Mouse (Mus musculus): ENCODE results near the gene Atrn. TPM values are rescaled to one million over a fixed set of nuclear protein-coding genes. Genes with fewer than 3 reads are reported as not detected.
A peak's percentile ranks its signal among the peaks of the same experiment; 100 is the strongest.
"Not testable (repeated sequence)": the region's sequence is repeated elsewhere in the genome, so short reads cannot be mapped to it uniquely, and the experiment has no call there.

The Atrn gene
- polyA plus RNA-seq, 1 experiment: 55.7 TPM

DNA sequence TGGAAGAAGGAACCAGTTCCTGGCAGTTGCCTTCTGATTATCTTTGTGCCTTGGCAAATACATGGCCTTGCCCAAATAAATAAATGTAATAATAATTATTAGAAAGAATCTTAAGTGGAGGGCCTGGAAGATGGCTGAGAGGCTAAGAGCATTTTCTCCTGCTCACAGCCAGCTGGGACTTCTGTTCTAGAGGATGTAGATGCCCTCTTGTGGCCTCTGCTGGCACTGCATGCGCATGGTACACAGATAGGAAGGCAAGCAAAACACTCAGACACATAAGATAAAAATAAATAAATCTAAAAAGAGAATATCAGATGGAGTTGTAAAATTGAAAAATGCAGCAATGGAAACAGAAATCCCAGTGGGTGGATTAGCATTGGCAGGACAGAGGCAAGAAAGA, 44.3 kb downstream of the Atrn start:
- DNase-seq (ENCODE audit: extremely low spot score in 1 of 2, low spot score in 1 of 2): peak; percentile 89 to 98

DNA sequence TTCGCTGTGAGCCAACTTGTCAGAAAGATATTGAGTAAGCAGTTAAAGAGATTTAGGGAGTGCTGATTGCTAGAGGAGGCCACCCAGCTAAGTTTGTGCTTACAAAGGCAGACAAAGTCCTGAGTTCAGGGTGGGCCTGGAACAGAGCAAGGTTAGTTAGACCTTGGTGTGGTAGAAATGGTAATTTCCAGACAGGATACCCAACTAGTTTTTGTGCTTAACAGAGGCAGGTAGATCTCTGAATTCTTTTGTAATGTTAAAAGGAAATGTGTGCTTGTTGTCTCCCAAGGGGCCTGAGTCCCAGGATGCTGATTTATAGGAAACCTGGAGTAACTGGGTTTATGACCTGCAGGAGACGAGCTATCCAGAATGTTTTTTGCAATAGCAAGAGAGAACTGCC, 52.6 kb downstream of the Atrn start:
- DNase-seq (ENCODE audit: extremely low spot score in 1 of 2, low spot score in 1 of 2): no peak

DNA sequence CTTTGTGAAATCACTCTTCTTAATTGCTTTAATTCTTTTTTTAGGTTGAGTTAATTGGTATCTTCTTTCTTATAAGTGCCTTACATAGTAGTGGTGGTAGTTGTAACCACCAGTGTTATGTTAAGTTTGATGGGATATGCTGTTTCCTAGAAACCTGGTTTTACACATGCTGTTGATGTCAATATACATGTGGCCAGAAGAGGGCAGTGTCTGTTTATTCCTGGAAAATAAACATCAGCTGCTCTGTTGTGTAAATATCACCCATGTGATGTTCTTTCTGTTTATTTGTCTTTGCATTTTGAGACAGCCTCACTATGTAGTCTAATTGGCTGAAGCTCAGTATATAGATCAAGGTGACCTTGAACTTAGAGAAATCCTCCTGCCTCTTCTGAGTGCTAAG, 55.6 kb downstream of the Atrn start:
- DNase-seq (ENCODE audit: extremely low spot score in 1 of 2, low spot score in 1 of 2): peak in 1 of 2 experiments; percentile 48

DNA sequence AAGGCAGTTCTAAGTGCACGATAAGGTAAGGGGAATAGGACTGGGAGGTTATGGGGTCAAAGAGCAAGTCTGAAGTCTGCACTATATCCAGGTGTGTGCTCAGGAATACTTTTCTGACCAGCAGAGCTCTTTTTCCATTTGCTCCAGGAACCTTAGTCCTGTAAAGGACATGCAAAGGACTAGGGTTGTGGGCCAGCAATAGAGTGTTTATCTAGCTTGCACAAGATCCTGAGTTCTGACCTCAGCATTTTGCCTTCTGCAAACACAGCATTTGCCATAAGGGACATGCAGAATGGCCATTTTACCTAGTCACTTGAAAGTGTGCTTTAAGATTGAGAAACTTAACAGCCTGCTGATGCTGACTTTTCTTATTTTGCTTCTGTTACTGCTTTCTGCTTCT, 58.7 kb downstream of the Atrn start:
- no peak for DNase-seq (ENCODE audit: extremely low spot score in 1 of 2, low spot score in 1 of 2)

DNA sequence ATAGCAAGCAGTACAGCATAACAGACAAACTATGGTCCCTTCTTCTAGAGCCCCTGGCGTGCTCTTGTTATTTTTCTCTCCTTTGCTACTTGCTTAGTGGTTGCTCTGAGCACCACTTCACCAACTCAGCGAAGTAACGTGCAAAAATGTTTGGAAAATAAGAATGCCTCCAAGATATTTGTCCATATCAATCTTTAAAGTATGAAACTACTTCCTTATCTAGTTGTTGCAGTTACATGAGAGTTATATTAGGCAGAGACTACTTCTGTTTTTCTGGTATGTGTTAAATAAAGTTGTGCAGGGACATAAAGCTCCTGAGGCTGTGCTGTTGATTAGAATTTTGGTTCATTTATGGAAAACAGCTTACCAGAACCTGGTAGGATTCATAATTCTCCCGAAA, 64.7 kb downstream of the Atrn start:
- DNase-seq (ENCODE audit: extremely low spot score in 1 of 2, low spot score in 1 of 2): no peak

DNA sequence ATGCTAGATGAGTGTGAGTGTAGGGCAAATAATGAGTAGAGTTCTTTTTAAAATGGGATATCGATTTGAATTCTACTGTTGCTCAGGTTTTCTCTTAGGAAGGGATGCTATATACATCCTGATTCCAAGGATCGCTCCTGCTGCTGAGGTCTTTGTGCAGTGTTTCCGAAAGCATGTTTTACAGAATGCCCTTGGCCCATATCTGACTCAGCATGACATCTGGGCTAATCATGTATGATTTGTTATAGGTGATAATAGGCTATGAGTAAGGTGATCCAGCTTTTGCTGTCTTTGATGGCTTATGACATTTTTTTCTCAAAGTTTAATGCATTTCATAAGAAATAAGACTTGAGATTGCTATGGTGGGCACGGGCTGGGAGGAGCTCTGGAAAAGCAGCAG, 66.1 kb downstream of the Atrn start:
- DNase-seq (ENCODE audit: extremely low spot score in 1 of 2, low spot score in 1 of 2): no peak

DNA sequence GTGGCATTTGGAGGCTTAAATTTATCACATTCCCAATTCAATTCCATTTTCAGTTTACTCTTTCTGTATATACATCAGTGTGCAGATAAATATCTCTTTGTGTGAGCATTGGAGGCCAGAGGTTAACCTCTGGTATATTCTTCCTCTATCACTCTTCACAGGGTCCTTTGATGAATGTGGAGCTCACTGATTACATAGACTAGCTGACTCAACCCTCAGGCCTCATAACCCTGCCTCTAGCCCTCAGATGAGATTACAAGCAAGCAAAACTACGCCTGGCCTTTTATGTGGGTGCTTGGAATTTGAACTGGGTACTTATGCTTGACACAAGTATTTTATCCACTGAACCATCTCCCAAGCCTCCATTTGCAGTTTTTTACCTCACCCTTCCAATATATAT, 68.6 kb downstream of the Atrn start:
- no peak for DNase-seq (ENCODE audit: extremely low spot score in 1 of 2, low spot score in 1 of 2)

DNA sequence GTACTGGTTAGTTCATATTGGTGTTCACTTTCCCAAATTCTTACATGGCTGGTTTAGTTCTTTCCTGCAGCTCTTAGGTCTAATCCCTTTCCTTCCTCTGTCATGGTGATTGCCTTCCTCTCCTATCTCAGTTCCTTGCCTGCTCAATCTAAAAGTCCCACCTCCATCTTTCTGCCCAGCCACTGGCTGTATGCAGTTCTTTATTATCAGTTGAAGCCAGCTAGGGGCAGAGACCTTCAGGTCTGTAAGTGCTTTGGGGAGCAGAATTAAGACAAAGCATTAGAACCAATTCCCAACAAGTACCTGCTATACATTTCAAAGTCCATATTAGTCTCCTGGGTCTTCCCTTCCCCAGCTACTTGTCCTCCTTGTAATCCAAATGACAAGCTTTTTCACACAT, 71.3 kb downstream of the Atrn start:
- no peak for DNase-seq (ENCODE audit: extremely low spot score in 1 of 2, low spot score in 1 of 2)

DNA sequence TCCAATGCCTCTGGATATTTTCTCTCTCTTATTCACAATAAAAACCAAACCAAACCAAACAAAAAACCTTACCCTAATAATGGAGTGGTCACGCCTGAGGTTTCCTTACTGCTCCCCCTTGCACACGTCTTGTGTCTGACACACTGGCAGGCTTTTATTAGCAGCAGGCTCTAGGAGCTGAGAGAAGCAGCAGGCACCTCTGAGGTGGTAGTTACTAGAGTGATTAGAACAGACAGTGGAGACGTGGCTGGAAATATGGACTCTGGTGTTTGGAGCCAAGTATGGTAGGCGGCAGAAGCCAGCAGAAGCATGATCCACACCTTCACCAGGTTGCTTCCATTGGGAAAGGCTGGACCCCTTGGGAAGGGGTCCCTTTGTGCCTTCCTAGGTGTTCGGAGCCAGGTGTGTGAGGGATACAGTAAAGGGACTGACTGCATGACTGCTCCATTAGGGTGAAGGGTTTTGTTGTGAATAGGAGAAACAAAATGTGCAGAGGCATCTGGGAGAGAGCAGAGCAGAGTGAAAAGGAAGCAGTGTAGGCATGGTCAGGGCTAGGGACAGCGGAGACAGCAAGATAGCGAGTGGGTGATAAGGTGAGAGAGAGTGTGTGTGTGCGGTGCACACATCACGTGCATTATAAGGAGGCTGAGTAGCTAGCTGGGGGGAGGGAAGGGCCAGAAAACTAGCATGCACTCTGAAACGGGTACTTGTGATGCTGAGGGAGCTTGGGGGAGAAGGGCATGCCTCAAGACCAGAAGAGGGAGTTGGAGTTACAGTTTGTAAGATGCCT, 72.0 kb downstream of the Atrn start:
- DNase-seq (ENCODE audit: extremely low spot score in 1 of 2, low spot score in 1 of 2): no peak

DNA sequence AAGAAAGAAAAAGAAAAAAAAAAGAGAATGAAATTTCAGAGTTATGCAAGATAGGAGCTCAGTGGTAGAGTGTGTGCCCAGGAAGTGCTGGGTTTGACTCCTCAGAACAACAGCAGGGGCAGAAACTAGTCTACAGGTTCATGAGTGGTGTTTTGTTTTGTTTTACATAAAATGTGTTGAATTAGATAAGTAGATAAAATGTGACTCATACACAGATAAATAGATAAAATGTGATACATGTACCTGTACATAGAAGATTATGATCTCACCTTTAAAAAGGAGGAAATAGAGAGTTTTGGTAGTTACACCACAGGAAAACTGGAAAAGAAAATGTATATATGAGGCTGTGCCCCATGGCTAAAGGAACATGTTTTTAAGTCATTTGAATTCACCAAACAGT, 72.8 kb downstream of the Atrn start:
- no peak for DNase-seq (ENCODE audit: extremely low spot score in 1 of 2, low spot score in 1 of 2)

DNA sequence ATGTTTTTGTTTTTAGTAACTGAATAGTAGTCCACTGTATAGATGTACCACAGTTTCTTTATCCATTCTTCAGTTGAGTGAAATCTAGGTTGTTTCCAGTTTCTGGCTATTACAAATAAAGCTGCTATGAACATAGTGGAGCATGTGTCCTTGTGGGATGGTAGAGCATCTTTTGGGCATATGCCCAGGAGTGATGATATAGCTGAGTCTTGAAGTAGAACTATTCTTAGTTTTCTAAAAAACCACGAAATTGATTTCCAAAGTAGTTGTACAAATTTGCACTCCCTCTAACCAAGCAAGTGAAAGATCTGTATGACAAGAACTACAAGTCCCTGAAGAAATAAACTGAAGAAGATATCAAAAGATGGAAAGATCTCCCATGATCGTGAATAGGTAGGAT, 86.5 kb downstream of the Atrn start:
- peak; percentile 26 to 74 for DNase-seq (ENCODE audit: extremely low spot score in 1 of 2, low spot score in 1 of 2)

DNA sequence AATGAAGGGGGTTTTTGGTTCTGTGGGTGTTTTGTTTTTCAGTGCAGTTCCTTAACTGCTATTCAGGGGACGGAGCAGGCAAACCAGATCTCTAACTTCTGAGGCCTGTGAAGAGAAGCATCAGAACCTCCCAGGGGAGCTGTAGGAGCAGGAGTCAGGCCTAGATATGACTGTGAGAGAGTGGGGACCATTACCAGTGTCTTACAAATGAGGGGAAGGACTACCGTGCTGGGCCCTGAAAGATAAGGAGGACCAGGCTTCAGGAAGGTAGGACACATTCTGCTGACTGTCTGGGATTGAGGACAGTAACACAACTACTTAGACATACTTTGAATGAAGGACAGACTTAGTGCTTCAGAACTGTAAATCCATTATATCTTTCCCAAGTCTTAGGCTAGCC, 102.8 kb downstream of the Atrn start:
- DNase-seq (ENCODE audit: extremely low spot score in 1 of 2, low spot score in 1 of 2): no peak

DNA sequence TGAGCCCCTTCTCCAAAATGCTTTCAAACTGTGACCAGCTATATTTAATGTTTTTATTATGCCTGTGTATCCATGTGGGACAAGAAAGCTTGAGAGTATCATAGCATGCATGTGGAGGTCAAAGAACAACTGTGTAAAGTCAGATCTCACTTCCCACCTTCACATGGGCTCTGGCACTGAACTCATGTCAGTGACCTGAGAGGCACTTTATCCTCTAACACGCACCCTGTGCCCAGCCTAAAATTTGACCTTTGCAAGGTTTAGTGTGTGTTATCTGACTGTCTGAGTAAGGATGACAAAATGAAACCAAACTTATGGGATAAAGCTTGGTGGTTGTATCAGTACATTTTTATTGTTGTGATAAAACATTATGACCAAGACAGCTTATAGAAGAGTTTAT, 104.3 kb downstream of the Atrn start:
- DNase-seq (ENCODE audit: extremely low spot score in 1 of 2, low spot score in 1 of 2): no peak

DNA sequence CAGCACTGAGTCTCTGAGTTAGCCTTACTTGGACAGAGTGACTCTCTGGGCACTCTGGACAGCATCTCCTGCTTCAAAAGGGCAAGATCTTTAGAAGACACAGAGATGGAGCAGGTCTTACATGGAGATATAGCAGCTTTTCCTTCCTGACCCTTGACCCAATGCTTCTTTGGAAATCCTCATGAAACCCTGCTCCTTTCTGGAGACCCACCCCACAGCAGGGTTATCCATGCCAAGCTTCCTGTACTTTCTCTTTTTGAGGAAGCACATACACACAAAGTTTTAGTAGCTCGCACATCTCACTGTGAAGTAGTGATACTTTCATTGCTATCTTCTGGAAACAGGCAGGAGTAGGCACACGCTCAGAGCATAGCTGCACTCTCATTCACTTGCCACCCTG, 118.9 kb downstream of the Atrn start:
- no peak for DNase-seq (ENCODE audit: extremely low spot score in 1 of 2, low spot score in 1 of 2)

DNA sequence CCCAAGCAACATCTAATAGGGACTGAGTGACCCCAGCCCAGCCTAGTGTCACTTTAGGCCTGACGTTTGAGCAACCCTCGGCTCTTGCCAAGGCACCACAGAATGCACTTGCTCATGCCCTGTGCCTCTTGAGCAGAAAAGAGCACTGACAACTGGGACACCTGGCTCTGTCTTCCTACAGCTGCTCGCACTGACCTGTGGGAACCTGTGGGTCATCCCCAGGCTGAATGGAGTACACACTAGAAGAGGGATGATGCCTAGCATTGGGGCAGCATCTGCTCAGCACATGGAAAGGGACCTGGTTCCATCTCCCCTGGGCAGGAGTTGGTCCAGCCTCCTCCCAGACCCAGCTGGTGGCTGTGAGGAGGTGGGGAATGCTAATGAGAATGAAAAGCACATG, 120.6 kb downstream of the Atrn start:
- DNase-seq (ENCODE audit: extremely low spot score in 1 of 2, low spot score in 1 of 2): no peak

DNA sequence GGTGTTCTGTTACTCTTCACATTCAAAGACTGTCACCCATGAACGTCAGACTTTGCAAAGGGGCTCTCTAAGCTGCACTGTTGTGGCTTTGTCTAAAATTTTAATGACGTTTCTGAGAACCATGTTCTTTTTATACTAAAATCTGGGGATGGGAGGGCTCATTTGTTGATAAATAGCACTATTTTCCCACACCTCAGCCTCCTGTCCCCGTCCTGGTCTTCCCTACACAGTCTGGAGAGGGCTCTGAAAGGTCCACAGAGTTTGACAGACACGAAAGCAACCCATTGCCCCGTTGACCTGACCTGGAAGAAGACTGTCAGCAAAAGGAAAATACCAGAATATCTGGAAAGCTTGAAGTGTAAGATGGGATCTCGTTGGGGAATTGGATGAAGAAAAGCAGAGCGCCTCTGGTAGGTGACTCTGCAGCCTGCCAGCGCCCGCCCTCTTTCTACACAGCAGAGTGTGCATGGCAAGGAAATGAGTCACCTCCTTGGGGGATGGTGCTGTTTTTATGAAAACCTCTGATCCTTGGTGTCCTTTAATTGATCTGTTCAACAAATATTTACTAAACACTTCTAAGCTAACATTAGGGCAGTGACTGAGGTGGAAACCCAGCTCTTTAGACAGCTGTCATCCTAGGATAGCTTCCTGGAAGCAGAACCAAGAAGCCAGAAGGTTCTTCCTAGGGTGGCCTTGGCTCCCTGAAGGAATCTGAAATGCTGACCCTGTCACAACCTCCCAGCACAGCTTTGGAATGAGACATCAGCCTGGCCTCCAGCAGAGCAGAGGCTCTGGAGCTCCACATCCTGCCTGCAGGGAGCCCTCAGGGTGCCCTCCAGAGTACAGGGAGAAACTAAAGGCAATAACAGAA, 123.0 kb downstream of the Atrn start:
- DNase-seq (ENCODE audit: extremely low spot score in 1 of 2, low spot score in 1 of 2): peak in 1 of 2 experiments; percentile 51

DNA sequence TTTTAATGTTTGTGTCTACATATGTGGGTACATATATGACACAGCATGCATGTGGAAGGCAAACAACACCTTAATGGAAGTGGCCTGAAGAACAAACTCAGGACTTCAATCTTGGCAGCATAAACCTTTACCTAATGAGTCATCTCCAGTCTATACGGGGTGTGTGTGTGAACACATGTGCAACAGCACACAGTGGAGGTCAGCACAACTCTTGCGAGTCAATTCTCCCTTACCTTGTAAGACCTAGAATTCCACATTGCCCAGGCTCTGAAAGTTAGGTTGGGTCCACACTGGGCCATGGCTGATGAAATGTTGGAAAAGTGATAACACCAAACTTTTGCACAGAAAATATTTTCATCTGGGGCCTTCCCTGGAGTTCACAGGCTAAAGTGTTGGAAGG, 124.3 kb downstream of the Atrn start:
- DNase-seq (ENCODE audit: extremely low spot score in 1 of 2, low spot score in 1 of 2): no peak

DNA sequence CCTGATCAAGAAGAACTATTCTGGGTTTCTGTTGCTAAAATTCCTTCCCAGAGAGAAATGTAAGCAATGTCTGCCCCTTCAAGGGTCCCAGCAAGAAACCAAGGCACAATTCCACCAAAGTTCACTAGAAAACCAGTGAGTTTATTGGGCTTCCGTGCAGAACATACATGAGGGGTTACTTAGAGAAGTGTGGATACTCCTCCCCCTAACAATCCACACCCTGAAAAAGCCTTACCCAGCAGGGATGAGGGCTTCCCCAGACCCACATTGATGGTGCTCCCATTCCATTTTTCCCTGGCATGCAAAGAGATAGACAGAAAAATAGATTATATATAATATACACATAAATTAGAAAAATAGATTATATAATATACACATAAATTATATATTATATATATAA, 124.7 kb downstream of the Atrn start:
- DNase-seq (ENCODE audit: extremely low spot score in 1 of 2, low spot score in 1 of 2): no peak

DNA sequence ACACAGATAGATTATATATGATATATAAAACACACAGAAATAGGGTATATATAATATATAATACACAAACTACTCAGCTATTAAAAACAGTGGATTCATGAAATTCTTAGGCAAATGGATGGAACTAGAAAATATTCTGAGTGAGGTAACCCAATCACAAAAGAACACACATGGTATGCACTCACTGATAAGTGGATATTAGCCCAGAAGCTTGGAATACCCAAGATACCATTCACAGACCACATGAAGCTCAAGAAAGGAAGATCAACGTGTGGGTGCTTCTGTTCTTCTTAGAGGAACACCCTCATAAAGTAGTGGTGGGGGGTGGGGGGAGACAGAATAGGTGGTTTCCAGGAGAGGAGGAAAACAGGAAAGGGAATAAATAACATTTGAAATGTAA, 125.1 kb downstream of the Atrn start:
- not testable (repeated sequence) for DNase-seq (ENCODE audit: extremely low spot score in 1 of 2, low spot score in 1 of 2)

DNA sequence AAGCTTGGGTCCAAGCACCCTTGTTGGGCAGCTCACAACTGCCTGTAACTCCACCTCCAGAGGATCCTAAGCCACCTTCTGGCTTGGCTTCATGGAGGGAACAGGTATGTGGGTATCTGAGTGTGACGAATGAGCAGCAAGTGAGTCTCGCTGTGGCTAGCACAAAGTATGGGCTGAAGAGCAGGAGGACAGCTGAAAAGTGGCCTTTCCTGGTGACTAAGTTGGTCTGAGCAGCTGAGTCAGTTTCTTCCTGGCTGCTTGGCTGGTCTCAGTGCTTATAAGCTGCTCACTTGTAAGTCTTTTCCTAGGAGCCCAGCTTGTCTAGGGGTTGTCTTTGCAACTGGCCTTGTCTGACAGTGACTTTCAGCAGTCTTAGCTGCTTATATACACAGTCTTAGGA, 130.0 kb downstream of the Atrn start:
- no peak for DNase-seq (ENCODE audit: extremely low spot score in 1 of 2, low spot score in 1 of 2)

DNA sequence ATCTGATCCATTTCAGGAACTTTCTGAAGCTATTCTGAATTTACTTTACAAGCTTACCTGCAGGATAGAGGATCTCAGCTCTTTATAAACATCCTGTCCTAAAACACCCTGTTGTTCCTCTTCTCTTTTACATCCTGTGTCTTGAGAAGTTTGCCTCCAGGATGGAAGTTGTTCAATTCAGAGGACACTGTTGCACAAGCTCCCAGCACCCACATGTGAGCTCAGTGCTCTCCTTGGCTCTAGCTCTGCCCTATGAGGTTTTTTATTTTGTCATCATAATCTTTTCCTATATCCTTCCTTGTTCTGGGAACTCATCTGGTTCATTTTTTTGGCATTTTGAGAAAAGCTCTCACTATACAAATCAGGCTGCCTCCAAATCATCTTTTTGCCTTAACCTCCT, 130.5 kb downstream of the Atrn start:
- no peak for DNase-seq (ENCODE audit: extremely low spot score in 1 of 2, low spot score in 1 of 2)

Measured in frontal cortex, adult 2 months (tissue).